Mouse (Mus musculus): Measurements from ENCODE around the gene Cenpf. TPM values are rescaled to one million over a fixed set of nuclear protein-coding genes. Genes with fewer than 3 reads are reported as not detected.

Cenpf gene
- polyA plus RNA-seq, 1 experiment from 2014 or later: 72.6 TPM

- no peaks in the 10 kb centered on the region for H3K36me3 ChIP-seq (ENCODE audit: control insufficient read depth, insufficient read depth, low read length)
- H3K27me3 ChIP-seq (ENCODE audit: control insufficient read depth, insufficient read depth, low read length): peaks cover 5% of the 10 kb centered on the region; the same call in 1 of the 2 replicates
- H3K4me1 ChIP-seq (ENCODE audit: control insufficient read depth, insufficient read depth, low read length): no peaks in the 10 kb centered on the region
- H3K4me2 ChIP-seq: no peak overlapping the region
- H3K9ac ChIP-seq (ENCODE audit: low read depth, low read length): no peak overlapping the region
- no peak for ATAC-seq (replicated peaks; ENCODE audit: insufficient number of reproducible peaks, low FRiP score, low TSS enrichment)
- no peak overlapping the region for H3K27ac ChIP-seq (ENCODE audit: low read depth, low read length)
- no peak overlapping the region for H3K4me3 ChIP-seq (ENCODE audit: low read depth, low read length)
- no peaks in the 10 kb centered on the region for H3K9me3 ChIP-seq (replicated peaks; ENCODE audit: control insufficient read depth, low read length)
- 62% methylated on average over 7 of the region's 7 CpGs for WGBS (ENCODE audit: insufficient replicate concordance)
These were observed 74.8 kb downstream of the Cenpf start for GRCm38 (mm10) chr1:189613076-189613475.

DNA sequence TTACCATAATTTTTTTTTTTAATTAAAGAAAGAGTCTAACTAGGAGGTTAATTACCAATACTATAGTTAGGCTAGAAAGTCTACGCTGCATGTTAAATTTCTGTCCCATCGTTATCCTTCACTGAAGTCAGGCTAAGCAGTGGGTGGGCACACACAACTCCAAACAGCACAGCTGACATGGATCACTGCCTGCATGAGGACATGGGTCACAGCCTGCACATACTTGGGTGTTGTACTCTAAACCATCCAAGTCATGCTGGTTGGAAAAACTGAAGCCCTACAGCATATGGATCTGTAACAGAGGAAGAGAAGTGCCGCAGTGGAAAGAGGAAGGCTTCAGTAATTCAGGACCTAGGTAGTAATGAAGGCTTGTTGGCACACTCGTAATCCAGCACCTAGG, 76.1 kb downstream of the Cenpf start:
- Histone ChIP-seq H3K9me3 (replicated peaks; ENCODE audit: control insufficient read depth, low read length) (no peaks in the 10 kb centered on the region), H3K4me1 (ENCODE audit: control insufficient read depth, insufficient read depth, low read length) (no peaks in the 10 kb centered on the region), H3K4me2 (no peak overlapping the region), H3K36me3 (ENCODE audit: control insufficient read depth, insufficient read depth, low read length) (no peaks in the 10 kb centered on the region), H3K27ac (ENCODE audit: low read depth, low read length) (no peak overlapping the region), H3K27me3 (ENCODE audit: control insufficient read depth, insufficient read depth, low read length) (peaks cover 5% of the 10 kb centered on the region; the same call in 1 of the 2 replicates), H3K4me3 (ENCODE audit: low read depth, low read length) (no peak overlapping the region), H3K9ac (ENCODE audit: low read depth, low read length) (no peak overlapping the region)
- no peak for ATAC-seq (replicated peaks; ENCODE audit: insufficient number of reproducible peaks, low FRiP score, low TSS enrichment)
- WGBS (ENCODE audit: insufficient replicate concordance): 78% methylated on average over 4 of the region's 4 CpGs

GRCm38 (mm10) chr1:189608640-189609039, 79.2 kb downstream of the Cenpf start:
- no peak overlapping the region for H3K4me3 ChIP-seq (ENCODE audit: low read depth, low read length)
- 18% methylated on average over 5 of the region's 5 CpGs for WGBS (ENCODE audit: insufficient replicate concordance)
- no peaks in the 10 kb centered on the region for H3K4me1 ChIP-seq (ENCODE audit: control insufficient read depth, insufficient read depth, low read length)
- no peak overlapping the region for H3K9ac ChIP-seq (ENCODE audit: low read depth, low read length)
- no peak for ATAC-seq (replicated peaks; ENCODE audit: insufficient number of reproducible peaks, low FRiP score, low TSS enrichment)
- no peaks in the 10 kb centered on the region for H3K27me3 ChIP-seq (ENCODE audit: control insufficient read depth, insufficient read depth, low read length)
- no peak overlapping the region for H3K4me2 ChIP-seq
- no peaks in the 10 kb centered on the region for H3K36me3 ChIP-seq (ENCODE audit: control insufficient read depth, insufficient read depth, low read length)
- H3K9me3 ChIP-seq (replicated peaks; ENCODE audit: control insufficient read depth, low read length): 0 out of 2 replicates have a peak, but pooled peaks cover 2% of the 10 kb centered on the region
- no peak overlapping the region for H3K27ac ChIP-seq (ENCODE audit: low read depth, low read length)

- 0 out of 2 replicates have a peak, but pooled peaks cover 2% of the 10 kb centered on the region for H3K9me3 ChIP-seq (replicated peaks; ENCODE audit: control insufficient read depth, low read length)
These were observed 79.8 kb downstream of the Cenpf start for GRCm38 (mm10) chr1:189608039-189608438.

GRCm38 (mm10) chr1:189605598-189606126, 82.2 kb downstream of the Cenpf start:
- 81% methylated on average over 8 of the region's 8 CpGs for WGBS (ENCODE audit: insufficient replicate concordance)
- Histone ChIP-seq H3K4me2 (no peak overlapping the region), H3K9me3 (replicated peaks; ENCODE audit: control insufficient read depth, low read length) (0 out of 2 replicates have a peak, but pooled peaks cover 2% of the 10 kb centered on the region), H3K4me3 (ENCODE audit: low read depth, low read length) (no peak overlapping the region), H3K27me3 (ENCODE audit: control insufficient read depth, insufficient read depth, low read length) (no peaks in the 10 kb centered on the region), H3K36me3 (ENCODE audit: control insufficient read depth, insufficient read depth, low read length) (no peaks in the 10 kb centered on the region), H3K4me1 (ENCODE audit: control insufficient read depth, insufficient read depth, low read length) (no peaks in the 10 kb centered on the region), H3K9ac (ENCODE audit: low read depth, low read length) (no peak overlapping the region), H3K27ac (ENCODE audit: low read depth, low read length) (no peak overlapping the region)
- no peak for ATAC-seq (replicated peaks; ENCODE audit: insufficient number of reproducible peaks, low FRiP score, low TSS enrichment)

More at GRCm38 (mm10) chr1:189608039-189608438, 79.8 kb downstream of the Cenpf start:
- Histone ChIP-seq H3K9ac (ENCODE audit: low read depth, low read length) (no peak overlapping the region), H3K27me3 (ENCODE audit: control insufficient read depth, insufficient read depth, low read length) (no peaks in the 10 kb centered on the region), H3K4me1 (ENCODE audit: control insufficient read depth, insufficient read depth, low read length) (no peaks in the 10 kb centered on the region), H3K36me3 (ENCODE audit: control insufficient read depth, insufficient read depth, low read length) (no peaks in the 10 kb centered on the region), H3K4me3 (ENCODE audit: low read depth, low read length) (no peak overlapping the region), H3K4me2 (no peak overlapping the region), H3K27ac (ENCODE audit: low read depth, low read length) (no peak overlapping the region)
- 66% methylated on average over 3 of the region's 3 CpGs for WGBS (ENCODE audit: insufficient replicate concordance)
- ATAC-seq (replicated peaks; ENCODE audit: insufficient number of reproducible peaks, low FRiP score, low TSS enrichment): no peak

GRCm38 (mm10) chr1:189597096-189597495, 90.8 kb downstream of the Cenpf start:
- Histone ChIP-seq H3K4me2 (no peak overlapping the region), H3K4me1 (ENCODE audit: control insufficient read depth, insufficient read depth, low read length) (no peaks in the 10 kb centered on the region), H3K27me3 (ENCODE audit: control insufficient read depth, insufficient read depth, low read length) (no peaks in the 10 kb centered on the region), H3K27ac (ENCODE audit: low read depth, low read length) (no peak overlapping the region), H3K9me3 (replicated peaks; ENCODE audit: control insufficient read depth, low read length) (no peaks in the 10 kb centered on the region), H3K9ac (ENCODE audit: low read depth, low read length) (no peak overlapping the region), H3K4me3 (ENCODE audit: low read depth, low read length) (no peak overlapping the region), H3K36me3 (ENCODE audit: control insufficient read depth, insufficient read depth, low read length) (no peaks in the 10 kb centered on the region)
- 84% methylated on average over 3 of the region's 3 CpGs for WGBS (ENCODE audit: insufficient replicate concordance)
- no peak for ATAC-seq (replicated peaks; ENCODE audit: insufficient number of reproducible peaks, low FRiP score, low TSS enrichment)

Other genes starting within 250 kb of the Cenpf start
- 10.1 and 11.7 TPM in 2 replicates for gene Ptpn14, start 40.2 kb upstream of the Cenpf start, polyA plus RNA-seq (2014; fragmentation: Nextera tagmentation; extraction: Ambion mirVana)
- 150 and 161 TPM in 2 replicates for gene Smyd2, start 234.3 kb upstream of the Cenpf start, polyA plus RNA-seq (2014; fragmentation: Nextera tagmentation; extraction: Ambion mirVana)

Measured in heart, embryonic 11.5 days (tissue).